Mouse (Mus musculus) brain, embryonic 14.5 days (tissue): ENCODE data around the gene Gucd1.
"Not testable (repeated sequence)": the region's sequence is repeated elsewhere in the genome, so short reads cannot be mapped to it uniquely, and the experiment has no call there.

ENCODE experiments used
- CTCF ChIP-seq: fragments of 200-500 bp; IDR thresholded peaks from 2 replicates; pipeline ENCODE4 v1.5.1; 2012; ENCODE audit warnings: inconsistent platforms, mild to moderate bottlenecking, moderate library complexity, borderline replicate concordance; ENCODE audit not compliant: insufficient read depth, insufficient read length; ENCODE audit errors: extremely low read depth
- POLR2A ChIP-seq: fragments of 200-500 bp; IDR thresholded peaks from 2 replicates; pipeline ENCODE4 v1.6.1; 2012; ENCODE audit warnings: mild to moderate bottlenecking, inconsistent platforms, borderline replicate concordance; ENCODE audit not compliant: poor library complexity, insufficient read depth, insufficient read length, severe bottlenecking; ENCODE audit errors: extremely low read depth

DNA sequence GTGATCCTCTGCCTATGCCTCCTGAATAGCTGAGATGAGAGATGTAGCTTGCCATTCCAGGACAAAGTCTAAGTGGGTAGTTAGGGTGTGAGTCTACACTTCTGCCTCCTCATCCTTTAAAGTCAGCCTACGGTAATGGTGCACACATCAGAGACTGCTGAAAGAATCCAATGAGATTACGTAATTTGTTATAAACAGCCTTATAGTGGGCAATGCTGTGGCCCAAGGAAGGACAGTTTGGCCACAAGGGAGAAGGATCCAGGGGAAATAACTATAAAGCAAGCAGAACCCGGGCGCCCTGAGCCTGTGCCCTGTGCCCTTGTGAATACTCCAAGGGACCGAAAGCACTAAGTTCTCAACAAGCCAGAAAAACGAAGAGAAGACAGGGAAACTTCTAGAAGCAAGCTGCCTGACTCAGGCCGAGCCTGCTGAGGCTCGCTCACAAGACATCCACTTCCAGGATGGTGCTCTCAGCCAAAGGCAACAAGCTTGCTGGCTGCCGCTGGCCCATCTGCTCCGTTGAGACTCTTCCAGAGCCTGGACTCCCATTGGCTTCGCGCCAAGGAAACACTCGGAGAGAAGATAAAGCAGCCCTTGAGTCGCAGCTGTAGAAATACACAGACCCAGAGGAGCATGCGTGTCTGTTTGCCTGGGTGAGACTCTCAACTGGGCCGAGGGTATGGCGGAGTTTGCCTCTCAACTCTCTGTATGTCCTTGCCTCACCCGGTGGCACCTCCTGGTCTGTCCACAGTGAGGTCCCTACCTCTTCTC lies 61.5 kb downstream of the Gucd1 start:
- TF ChIP-seq CTCF, POLR2A: not testable (repeated sequence)
